Mouse (Mus musculus) forebrain, embryonic 16.5 days (tissue): ENCODE measurements around the gene Uts2. TPM values are rescaled to one million over a fixed set of nuclear protein-coding genes. Genes with fewer than 3 reads are reported as not detected.

Source experiments
- ATAC-seq: fragments of 200-750 bp; cut with Nextera tagmentation; 2 replicates; pipeline ENCODE4 v1.8.0; 2017; ENCODE audit warnings: mild to moderate bottlenecking, moderate library complexity
- H3K27ac ChIP-seq: fragments of 300-500 bp; sonication (generic); 2 replicates; pipeline ENCODE4 v1.5.1; 2014; ENCODE audit warnings: low read length, control low read depth
- H3K27me3 ChIP-seq: fragments of 300-500 bp; sonication (generic); replicated peaks from 2 replicates; pipeline ENCODE4 v1.6.1; 2014; ENCODE audit warnings: low read length; ENCODE audit not compliant: control insufficient read depth, insufficient read depth
- H3K36me3 ChIP-seq: fragments of 300-500 bp; sonication (generic); 2 replicates; pipeline ENCODE4 v1.6.1; 2014; ENCODE audit not compliant: control insufficient read depth, insufficient read depth
- H3K4me1 ChIP-seq: fragments of 300-500 bp; sonication (generic); replicated peaks from 2 replicates; pipeline ENCODE4 v1.6.1; 2014; ENCODE audit warnings: low read length; ENCODE audit not compliant: control insufficient read depth, insufficient read depth
- H3K4me2 ChIP-seq: fragments of 300-500 bp; sonication (generic); 2 replicates; pipeline ENCODE4 v1.6.1; 2014; ENCODE audit warnings: mild to moderate bottlenecking, low read length, control low read depth
- H3K4me3 ChIP-seq: fragments of 300-500 bp; sonication (generic); replicated peaks from 2 replicates; pipeline ENCODE4 v1.5.1; 2014; ENCODE audit warnings: mild to moderate bottlenecking, low read length, control low read depth
- H3K9ac ChIP-seq: fragments of 300-500 bp; sonication (generic); replicated peaks from 2 replicates; pipeline ENCODE4 v1.6.1; 2014; ENCODE audit warnings: low read depth, low read length, control low read depth
- H3K9me3 ChIP-seq: fragments of 300-500 bp; sonication (generic); 2 replicates; pipeline ENCODE4 v1.6.1; 2016; ENCODE audit warnings: low read length; ENCODE audit not compliant: control insufficient read depth
- WGBS: fragments of 180-500 bp; shearing (Covaris S2); extraction: QIAGEN DNeasy Blood & Tissue Kit; methylation state at CpG from one replicate; pipeline ENCODE4 v1.1.7; 2014; 5-methylcytosine and 5-hydroxymethylcytosine counted together
- polyA plus RNA-seq: library from polyadenylated mRNA; unstranded; fragments of >200 nt; fragmentation: Nextera tagmentation; extraction: Ambion mirVana; gene quantifications from 2 replicates; pipeline ENCODE4 v1.2.1, GENCODE M21; 2015

Gene Uts2
- polyA plus RNA-seq, 1 experiment from 2014 or later, result not detected

DNA sequence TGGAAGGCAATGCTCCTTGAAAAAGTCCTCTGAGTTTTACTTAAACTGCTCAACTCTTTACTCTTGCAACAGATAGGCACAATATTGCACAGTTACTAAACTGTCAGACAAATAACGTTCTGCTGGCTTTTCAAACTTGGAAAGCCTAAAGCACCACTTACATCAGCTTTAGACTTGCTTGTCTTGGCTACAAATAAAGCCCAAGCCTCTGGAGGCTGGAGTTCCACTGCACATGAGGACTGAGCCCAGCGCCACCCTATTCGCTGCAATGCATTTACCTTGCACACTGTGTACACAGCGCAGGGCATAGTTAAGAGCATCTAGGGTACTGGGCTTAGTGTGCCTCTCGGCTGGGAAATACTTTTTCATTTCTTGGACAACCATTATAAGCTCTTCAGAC, 46.4 kb downstream of the Uts2 start:
- H3K4me1 ChIP-seq, result peaks cover 12% of the 10 kb centered on the region
- H3K4me2 ChIP-seq, result peak overlapping the region; percentile 98
- H3K36me3 ChIP-seq, result peaks cover 4% of the 10 kb centered on the region
- no peak overlapping the region for H3K4me3 ChIP-seq
- H3K9ac ChIP-seq, result no peak overlapping the region
- no peaks in the 10 kb centered on the region for H3K9me3 ChIP-seq
- peaks cover 7% of the 10 kb centered on the region for H3K27me3 ChIP-seq
- no peak overlapping the region for H3K27ac ChIP-seq
- WGBS, result 35% methylated on average over 5 of the region's 5 CpGs
- ATAC-seq, result no peak

DNA sequence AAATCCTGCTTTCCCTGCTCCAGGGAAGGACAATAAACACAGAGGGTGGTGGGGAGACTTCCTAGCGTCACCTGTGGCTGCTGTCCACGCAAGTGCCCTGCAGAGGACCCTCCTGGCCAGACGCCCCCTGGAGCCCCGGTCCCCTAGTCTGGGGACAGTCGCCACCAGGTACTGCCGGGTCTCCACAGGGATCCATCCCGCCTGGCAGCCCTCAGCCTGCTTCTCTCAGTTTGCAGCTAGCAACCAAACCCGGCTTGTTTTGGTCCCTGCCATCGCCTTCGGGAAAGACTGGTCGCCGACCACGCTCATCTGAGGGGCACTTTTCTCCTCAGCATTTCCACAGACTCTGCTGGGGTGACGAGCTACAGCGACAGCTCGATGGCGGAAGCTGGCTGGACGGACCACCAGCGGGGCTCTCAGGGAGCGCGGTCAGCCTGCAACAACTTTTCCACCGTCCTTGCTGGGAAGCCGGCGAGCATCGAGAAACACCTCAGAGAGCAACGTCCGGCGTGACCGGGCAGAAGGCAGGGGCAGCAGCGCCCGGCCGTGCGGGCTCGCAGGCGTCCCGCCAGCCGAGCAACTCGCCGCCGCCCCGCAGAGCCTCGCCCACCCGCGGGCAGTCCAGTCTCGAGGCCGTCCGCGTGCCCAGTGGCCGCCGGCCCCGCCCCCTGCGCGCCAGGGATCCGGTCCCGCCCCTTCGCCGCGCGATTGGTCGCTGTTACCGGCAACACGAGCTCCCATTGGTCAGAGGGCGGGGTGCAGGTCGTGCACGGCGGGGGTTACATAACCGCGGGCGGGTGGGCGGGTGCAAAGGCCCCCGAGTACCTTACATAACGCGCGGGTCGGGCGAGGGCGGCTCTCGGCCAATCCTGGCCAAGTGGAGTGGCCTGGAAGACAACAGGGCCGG, 47.4 kb downstream of the Uts2 start, which contains the start of gene Per3:
Gene Per3, minus strand, starts transcription at position 629 of the 907 bp plus-strand sequence.
- WGBS, result under 1% methylated on average over 76 of the region's 79 CpGs
- ATAC-seq, result peak; percentile 98
- H3K27ac ChIP-seq, result no peak within 1 kb of the TSS

DNA sequence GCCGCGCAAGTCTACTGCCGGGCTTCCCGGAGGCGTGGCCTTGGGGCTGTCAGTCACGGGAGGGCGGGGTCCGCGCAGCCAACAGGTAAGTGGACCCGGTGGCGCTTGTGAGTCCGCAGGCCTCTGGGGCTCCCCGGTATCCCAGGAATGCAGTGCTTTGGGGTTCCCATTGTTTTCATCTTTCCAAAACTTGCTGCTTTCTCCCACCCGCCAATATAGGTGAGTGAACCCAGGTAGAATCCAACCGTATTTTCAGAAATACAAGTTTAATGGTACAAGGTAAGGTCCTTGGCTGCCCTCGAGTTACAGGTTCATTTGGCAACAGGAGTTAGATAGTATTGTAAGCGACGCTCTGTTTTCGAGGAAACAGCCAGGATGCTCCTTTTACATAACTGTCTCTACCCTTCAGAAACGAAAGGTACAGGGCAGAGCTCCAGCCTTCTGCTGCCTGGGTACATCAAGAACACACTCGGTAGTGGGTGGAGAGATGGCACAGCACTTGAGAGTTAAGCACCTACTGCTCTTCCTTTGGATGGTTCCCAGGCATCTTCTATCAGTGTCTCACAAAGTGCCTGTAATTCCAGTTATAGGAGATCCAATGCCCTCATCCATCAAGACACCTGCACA, 48.2 kb downstream of the Uts2 start:
- peak overlapping the region; percentile 36; the same call in 1 of the 2 replicates for H3K9ac ChIP-seq
- WGBS, result 5% methylated on average over 21 of the region's 21 CpGs
- H3K27me3 ChIP-seq, result peaks cover 7% of the 10 kb centered on the region
- ATAC-seq, result peak; percentile 88; the same call in 1 of the 2 replicates
- H3K4me2 ChIP-seq, result peak overlapping the region; percentile 98
- H3K9me3 ChIP-seq, result no peaks in the 10 kb centered on the region
- peaks cover 12% of the 10 kb centered on the region for H3K4me1 ChIP-seq
- H3K4me3 ChIP-seq, result peak overlapping the region; percentile 69
- no peak overlapping the region for H3K27ac ChIP-seq
- peaks cover 14% of the 10 kb centered on the region for H3K36me3 ChIP-seq

More for the DNA sequence above, 47.4 kb downstream of the Uts2 start, which contains the start of gene Per3:
- H3K9me3 ChIP-seq, result no peaks in the 10 kb centered on the region
- H3K9ac ChIP-seq, result peak within 1 kb of the TSS; percentile 65
- peaks cover 12% of the 10 kb centered on the region for H3K4me1 ChIP-seq
- H3K4me2 ChIP-seq, result peak within 1 kb of the TSS; percentile 98
- peak within 1 kb of the TSS; percentile 69 for H3K4me3 ChIP-seq
- peaks cover 9% of the 10 kb centered on the region for H3K36me3 ChIP-seq
- peaks cover 7% of the 10 kb centered on the region for H3K27me3 ChIP-seq

DNA sequence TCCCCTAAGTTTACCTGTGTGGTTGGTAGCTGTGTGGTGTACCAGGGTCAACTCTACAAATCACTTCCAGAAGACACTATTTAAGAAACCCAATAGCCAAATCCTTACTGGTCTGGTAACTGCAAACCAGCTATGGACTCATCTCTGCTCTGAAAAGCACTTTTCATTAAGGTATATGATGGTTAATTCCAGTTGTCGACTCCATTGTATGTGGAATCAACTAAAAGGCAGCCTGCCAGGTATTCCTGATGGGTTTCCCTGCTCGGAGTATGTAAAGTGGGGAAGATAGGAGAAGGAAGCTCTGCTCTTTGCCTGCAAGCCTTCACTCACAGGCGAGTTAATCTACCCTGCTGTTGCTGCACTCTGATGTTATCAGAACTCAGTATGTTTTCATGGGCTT, 49.6 kb downstream of the Uts2 start:
- Histone ChIP-seq H3K4me2 (no peak overlapping the region), H3K4me3 (no peak overlapping the region), H3K27me3 (peaks cover 7% of the 10 kb centered on the region), H3K36me3 (peaks cover 21% of the 10 kb centered on the region), H3K4me1 (peaks cover 12% of the 10 kb centered on the region), H3K27ac (no peak overlapping the region), H3K9ac (no peak overlapping the region), H3K9me3 (no peaks in the 10 kb centered on the region)
- WGBS, result 78% methylated on average over 3 of the region's 3 CpGs
- ATAC-seq, result no peak

DNA sequence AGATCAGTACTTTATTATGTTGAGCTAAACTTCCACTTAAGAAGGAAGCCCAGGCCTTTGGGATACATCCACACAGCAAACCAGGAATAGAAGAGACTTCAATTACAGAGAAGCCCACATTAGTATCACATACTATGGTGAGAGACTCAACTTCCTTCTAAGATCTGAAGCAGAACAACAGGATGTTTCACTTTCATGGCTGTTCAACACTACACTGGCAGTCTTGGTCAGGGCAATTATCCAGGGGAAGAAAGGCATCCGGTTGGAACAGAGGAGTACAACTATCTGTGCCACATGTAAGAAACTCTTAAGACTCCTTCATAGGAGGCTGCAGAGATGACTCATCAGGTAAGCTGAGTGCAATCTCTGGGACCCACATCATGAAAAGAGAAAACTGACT, 54.3 kb downstream of the Uts2 start:
- Histone ChIP-seq H3K36me3 (peaks cover 24% of the 10 kb centered on the region), H3K27me3 (no peaks in the 10 kb centered on the region), H3K9me3 (no peaks in the 10 kb centered on the region), H3K4me1 (peaks cover 4% of the 10 kb centered on the region), H3K27ac (no peak overlapping the region), H3K4me3 (no peak overlapping the region), H3K4me2 (no peak overlapping the region), H3K9ac (no peak overlapping the region)
- 100% methylated on average over 1 of the region's 1 CpGs for WGBS
- ATAC-seq, result no peak

Other genes with a start within 250 kb of the Uts2 start
- gene Errfi1, start 143.2 kb upstream of the Uts2 start, polyA plus RNA-seq, result 16.3 and 16.6 TPM in 2 replicates
- gene Park7, start 82.7 kb upstream of the Uts2 start, polyA plus RNA-seq, result 357 and 370 TPM in 2 replicates
- gene Tnfrsf9, start 82.5 kb upstream of the Uts2 start, polyA plus RNA-seq, result 0.34 and 0.35 TPM in 2 replicates
- 3.2 and 4.1 TPM in 2 replicates for gene Per3, start 47.6 kb downstream of the Uts2 start, polyA plus RNA-seq
- gene Vamp3, start 60.9 kb downstream of the Uts2 start, polyA plus RNA-seq, result 62.7 and 72.2 TPM in 2 replicates
- gene Gm13090, start 92.5 kb downstream of the Uts2 start, polyA plus RNA-seq, result 0.39 TPM in 1 of 2 replicates, not detected in the other